Mouse (Mus musculus) ES-Bruce4 (cell line): ENCODE data around the gene Ess2.

Experiments used
- CTCF ChIP-seq: IDR thresholded peaks from one replicate; pipeline ENCODE4 v1.8.1; 2011; ENCODE audit warnings: low read depth, low read length
- EP300 ChIP-seq: IDR thresholded peaks from 2 replicates; pipeline ENCODE4 v1.6.1; 2011; ENCODE audit warnings: low read depth, low read length; ENCODE audit not compliant: insufficient read depth
- POLR2A ChIP-seq: IDR thresholded peaks from one replicate; pipeline ENCODE4 v1.8.1; 2011; ENCODE audit warnings: low read length; ENCODE audit not compliant: insufficient read depth

DNA sequence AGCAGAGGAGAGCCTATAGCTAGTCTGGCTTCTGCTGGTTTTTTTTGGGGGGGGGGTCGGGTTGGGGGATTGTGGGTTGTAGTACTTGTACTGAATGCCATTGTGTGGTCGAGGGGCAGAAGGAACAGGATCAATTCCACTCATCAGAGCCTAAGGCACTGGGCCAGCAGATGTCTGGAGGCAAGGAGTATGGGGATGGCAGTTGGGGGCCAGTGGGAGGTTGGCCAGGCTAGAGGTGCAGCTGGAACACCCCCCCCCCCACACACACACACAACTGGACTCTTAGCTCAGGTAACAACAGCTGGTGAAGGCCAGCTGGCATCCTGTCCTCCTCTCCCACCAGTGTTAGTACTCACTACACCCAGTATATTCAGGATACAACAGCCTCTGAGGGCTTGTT is 18.1 kb upstream of the Ess2 start:
- TF ChIP-seq POLR2A: no peak
- TF ChIP-seq EP300: peak; percentile 63; the same call in 1 of the 2 replicates
- TF ChIP-seq CTCF: no peak
